Mouse (Mus musculus) midbrain, embryonic 14.5 days (tissue): Measurements from ENCODE around the gene Magi2. TPM values are rescaled to one million over a fixed set of nuclear protein-coding genes. Genes with fewer than 3 reads are reported as not detected.

ENCODE experiments used
- ATAC-seq: fragments of 200-750 bp; cut with Nextera tagmentation; 2 replicates; pipeline ENCODE4 v1.8.0; 2017; ENCODE audit warnings: moderate number of reproducible peaks, moderate library complexity; ENCODE audit not compliant: low FRiP score, low TSS enrichment
- DNase-seq: peaks from one replicate; pipeline ENCODE4 v3.0.0-alpha.2; 2015
- H3K27ac ChIP-seq: fragments of 300-500 bp; sonication (generic); replicated peaks from 2 replicates; pipeline ENCODE4 v1.5.1; 2014; ENCODE audit warnings: mild to moderate bottlenecking, low read depth, low read length, moderate library complexity
- H3K27me3 ChIP-seq: fragments of 300-500 bp; sonication (generic); 2 replicates; pipeline ENCODE4 v1.6.1; 2014; ENCODE audit warnings: low read length, control low read depth, mixed read lengths; ENCODE audit not compliant: control insufficient read depth, insufficient read depth
- H3K36me3 ChIP-seq: fragments of 300-500 bp; sonication (generic); 2 replicates; pipeline ENCODE4 v1.6.1; 2014; ENCODE audit warnings: low read length, control low read depth; ENCODE audit not compliant: control insufficient read depth, insufficient read depth
- H3K4me1 ChIP-seq: fragments of 300-500 bp; sonication (generic); 2 replicates; pipeline ENCODE4 v1.6.1; 2014; ENCODE audit warnings: mild to moderate bottlenecking, antibody characterized with exemption, low read length, control low read depth; ENCODE audit not compliant: control insufficient read depth, insufficient read depth
- H3K4me2 ChIP-seq: fragments of 300-500 bp; sonication (generic); 2 replicates; pipeline ENCODE4 v1.6.1; 2014; ENCODE audit warnings: mild to moderate bottlenecking, low read length, moderate library complexity
- H3K4me3 ChIP-seq: fragments of 300-500 bp; sonication (generic); replicated peaks from 2 replicates; pipeline ENCODE4 v1.5.1; 2014; ENCODE audit warnings: low read depth, low read length
- H3K9ac ChIP-seq: fragments of 300-500 bp; sonication (generic); replicated peaks from 2 replicates; pipeline ENCODE4 v1.6.1; 2014; ENCODE audit warnings: mild to moderate bottlenecking, low read length, moderate library complexity
- H3K9me3 ChIP-seq: fragments of 300-500 bp; sonication (generic); 2 replicates; pipeline ENCODE4 v1.6.1; 2016; ENCODE audit warnings: low read length, control low read depth, mixed read lengths; ENCODE audit not compliant: control insufficient read depth
- WGBS: fragments of 180-500 bp; shearing (Covaris S2); extraction: QIAGEN DNeasy Blood & Tissue Kit; methylation state at CpG from one replicate; pipeline ENCODE4 v1.1.7; 2014; 5-methylcytosine and 5-hydroxymethylcytosine counted together
- polyA plus RNA-seq: library from polyadenylated mRNA; unstranded; fragments of >200 nt; fragmentation: Nextera tagmentation; extraction: Ambion mirVana; gene quantifications from 2 replicates; pipeline ENCODE4 v1.2.1, GENCODE M21; 2014

The Magi2 gene
- polyA plus RNA-seq, 1 experiment from 2014 or later = 22.3 TPM

DNA sequence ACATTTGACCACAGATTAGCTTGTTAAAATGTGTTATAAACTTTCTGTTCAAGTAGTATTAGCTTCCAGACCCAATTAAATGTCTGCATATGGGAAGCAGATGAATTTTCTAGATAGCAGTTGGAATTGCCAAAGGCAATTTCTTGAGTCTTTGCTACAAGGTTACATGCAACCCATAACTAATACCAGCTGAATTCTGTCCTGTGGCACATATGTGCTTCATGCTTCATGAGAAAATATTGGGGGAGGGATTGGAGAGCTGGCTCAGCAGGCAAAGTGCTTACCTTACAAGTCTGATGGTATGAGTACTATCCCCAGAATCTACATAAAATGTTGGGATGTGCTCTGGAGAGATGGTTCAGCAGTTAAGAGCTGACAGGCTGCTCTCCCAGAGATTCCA is 499.4 kb downstream of the Magi2 start:
- ATAC-seq (no peak), DNase-seq (no peak)
- Histone ChIP-seq H3K4me2 (no peak overlapping the region), H3K27me3 (no peaks in the 10 kb centered on the region), H3K4me1 (no peaks in the 10 kb centered on the region), H3K9me3 (no peaks in the 10 kb centered on the region), H3K9ac (no peak overlapping the region), H3K27ac (no peak overlapping the region), H3K4me3 (no peak overlapping the region), H3K36me3 (no peaks in the 10 kb centered on the region)

DNA sequence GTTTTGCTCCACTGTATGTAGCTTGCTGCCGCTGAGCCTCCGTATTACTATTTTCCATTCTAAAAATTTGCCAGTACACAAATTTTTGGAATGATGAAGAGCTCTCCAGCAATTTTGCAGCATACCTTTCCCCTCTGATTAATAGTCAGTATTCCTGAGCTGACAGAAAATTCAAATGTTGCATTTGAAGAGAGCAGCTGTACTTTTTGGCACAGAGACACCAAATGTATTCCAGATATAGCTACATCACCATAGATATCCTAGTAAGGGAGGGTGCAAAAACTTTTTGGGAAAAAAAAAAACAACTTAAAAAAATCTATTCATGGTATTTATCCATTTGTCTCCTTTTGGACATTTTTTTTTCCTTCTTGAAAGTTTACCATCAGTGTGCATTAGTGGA is 518.5 kb downstream of the Magi2 start:
- DNase-seq = no peak
- H3K4me3 ChIP-seq = no peak overlapping the region
- H3K27ac ChIP-seq = no peak overlapping the region
- H3K4me1 ChIP-seq = peaks cover 14% of the 10 kb centered on the region; the same call in 1 of the 2 replicates
- H3K4me2 ChIP-seq = no peak overlapping the region
- H3K36me3 ChIP-seq = no peaks in the 10 kb centered on the region
- no peak overlapping the region for H3K9ac ChIP-seq
- no peaks in the 10 kb centered on the region for H3K27me3 ChIP-seq
- ATAC-seq = no peak
- H3K9me3 ChIP-seq = no peaks in the 10 kb centered on the region
- 89% methylated on average over 2 of the region's 2 CpGs for WGBS

DNA sequence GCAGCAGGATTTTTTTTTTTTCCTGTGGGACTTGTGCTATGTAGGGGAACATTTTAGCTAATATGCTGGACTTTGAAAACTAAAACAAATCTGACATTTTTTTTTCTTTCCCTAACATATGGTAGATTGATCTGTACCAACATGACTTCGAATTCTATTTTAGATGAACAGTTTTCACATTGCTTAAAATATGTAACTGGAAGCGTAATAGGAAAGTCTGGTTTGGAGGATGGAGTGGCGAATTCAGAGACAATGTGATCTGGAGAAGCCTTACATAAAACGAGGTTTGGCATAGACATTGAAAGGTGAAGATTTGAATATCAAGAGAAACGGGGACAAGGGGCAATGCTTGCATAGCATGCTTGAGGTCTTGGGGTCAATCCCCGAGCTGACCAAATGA is 519.1 kb downstream of the Magi2 start:
- DNase-seq (no peak), ATAC-seq (no peak)
- Histone ChIP-seq H3K9ac (no peak overlapping the region), H3K27ac (no peak overlapping the region), H3K9me3 (no peaks in the 10 kb centered on the region), H3K27me3 (no peaks in the 10 kb centered on the region), H3K36me3 (no peaks in the 10 kb centered on the region), H3K4me1 (peaks cover 14% of the 10 kb centered on the region; the same call in 1 of the 2 replicates), H3K4me2 (no peak overlapping the region), H3K4me3 (no peak overlapping the region)
- 39% methylated on average over 6 of the region's 6 CpGs for WGBS

DNA sequence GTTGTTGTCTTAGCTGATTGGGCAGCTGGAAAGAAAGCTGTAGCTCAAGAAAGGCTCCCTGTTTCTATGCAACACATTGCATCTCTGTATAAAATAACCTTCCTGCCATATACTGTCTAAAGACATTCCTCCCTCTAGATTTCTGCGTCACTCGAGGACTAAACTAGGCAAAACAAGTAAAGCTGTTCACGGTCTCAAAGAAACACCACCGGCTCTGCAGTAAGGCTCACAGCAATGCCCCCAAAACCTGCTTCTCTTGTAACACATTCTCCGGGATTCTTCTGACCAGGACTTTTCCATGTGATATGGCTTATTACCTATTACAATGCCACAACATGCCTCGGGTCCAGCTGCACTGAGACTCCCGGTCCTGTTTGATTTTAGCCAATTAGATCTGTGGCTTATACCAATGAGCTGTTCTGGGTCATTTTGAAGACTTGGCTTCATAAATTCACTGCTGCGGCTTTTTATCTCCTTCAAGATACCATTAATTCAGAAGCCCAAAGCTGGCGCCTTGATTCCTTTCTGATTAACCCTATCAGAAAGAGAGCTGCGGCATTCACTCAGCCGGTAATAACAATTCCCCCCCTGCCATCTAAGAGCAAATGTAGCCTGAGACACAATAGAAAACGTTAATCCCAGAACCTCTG is 520.2 kb downstream of the Magi2 start:
- Histone ChIP-seq H3K27ac (peak overlapping the region; percentile 43), H3K4me1 (peaks cover 14% of the 10 kb centered on the region; the same call in 1 of the 2 replicates), H3K36me3 (no peaks in the 10 kb centered on the region), H3K4me3 (peak overlapping the region; percentile 6), H3K9ac (peak overlapping the region; percentile 39), H3K27me3 (no peaks in the 10 kb centered on the region), H3K4me2 (peak overlapping the region; percentile 51), H3K9me3 (no peaks in the 10 kb centered on the region)
- DNase-seq = peak; percentile 61
- ATAC-seq = peak; percentile 62; the same call in 1 of the 2 replicates
- WGBS = 20% methylated on average over 12 of the region's 12 CpGs

DNA sequence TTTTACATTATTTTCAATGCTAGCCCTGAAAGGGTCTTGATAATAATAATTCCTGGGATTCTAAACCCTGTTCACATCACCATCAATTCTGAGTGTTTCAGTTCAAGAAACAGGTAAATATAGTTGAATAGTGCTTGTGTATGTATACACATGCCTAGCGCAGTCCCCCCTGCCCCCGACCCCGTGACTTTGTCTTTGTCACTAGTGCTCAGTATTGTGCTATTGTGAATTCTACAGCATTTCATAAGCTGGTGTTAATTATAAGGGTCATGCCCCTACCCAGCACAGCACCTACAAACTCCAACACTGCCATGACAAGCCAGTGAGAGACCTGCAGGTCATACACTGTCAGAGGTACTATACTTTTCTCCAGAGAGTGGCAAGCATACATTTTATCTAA is 520.8 kb downstream of the Magi2 start:
- Histone ChIP-seq H3K9me3 (no peaks in the 10 kb centered on the region), H3K4me1 (peaks cover 14% of the 10 kb centered on the region; the same call in 1 of the 2 replicates), H3K9ac (peak overlapping the region; percentile 39; the same call in 1 of the 2 replicates), H3K27me3 (no peaks in the 10 kb centered on the region), H3K36me3 (no peaks in the 10 kb centered on the region), H3K4me2 (peak overlapping the region; percentile 51), H3K27ac (no peak overlapping the region), H3K4me3 (no peak overlapping the region)
- DNase-seq (no peak), ATAC-seq (0 out of 2 replicates have a peak, but pooled peaks have one; percentile 44)
- WGBS = 54% methylated on average over 3 of the region's 3 CpGs

DNA sequence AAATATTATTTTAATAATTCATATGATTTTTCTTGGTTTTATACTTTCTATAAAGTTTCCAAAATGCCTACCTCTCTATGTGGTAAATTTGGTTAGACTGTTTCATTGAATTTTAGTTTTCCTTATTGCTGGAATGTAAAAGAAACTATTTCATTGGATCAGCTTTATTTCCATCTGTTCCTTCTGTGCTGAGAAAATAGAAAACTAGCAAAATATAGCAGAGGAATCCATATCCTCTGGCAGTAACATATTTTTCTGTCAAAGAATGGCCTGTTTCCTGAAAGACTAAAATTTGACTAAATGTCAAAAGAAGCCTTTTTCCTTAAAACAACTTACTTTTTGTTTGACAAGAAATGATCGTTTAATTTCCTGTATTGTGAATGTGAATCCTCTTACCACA is 552.4 kb downstream of the Magi2 start:
- Histone ChIP-seq H3K4me1 (no peaks in the 10 kb centered on the region), H3K9ac (no peak overlapping the region), H3K27me3 (no peaks in the 10 kb centered on the region), H3K36me3 (no peaks in the 10 kb centered on the region), H3K27ac (no peak overlapping the region), H3K9me3 (no peaks in the 10 kb centered on the region), H3K4me2 (no peak overlapping the region), H3K4me3 (no peak overlapping the region)
- ATAC-seq (no peak), DNase-seq (no peak)
- 94% methylated on average over 1 of the region's 1 CpGs for WGBS

DNA sequence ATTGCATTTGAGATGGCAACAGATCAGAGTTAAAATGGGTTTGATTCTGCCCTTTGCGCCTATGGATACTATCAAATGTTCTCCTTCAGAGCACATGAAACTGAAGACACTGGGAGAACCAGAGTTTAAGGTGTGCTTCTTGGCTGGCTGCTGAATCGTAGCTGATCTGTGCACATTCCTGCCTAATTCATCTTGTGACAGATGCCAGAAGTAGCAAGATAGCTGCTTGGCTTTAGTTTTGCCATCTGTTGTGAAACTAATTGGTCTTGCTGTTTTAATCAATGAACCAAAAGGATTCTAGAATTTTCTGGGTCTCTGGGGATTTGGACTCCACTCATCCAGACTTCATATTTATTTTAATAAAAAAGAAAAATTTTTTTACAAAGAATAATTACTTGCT is 553.2 kb downstream of the Magi2 start:
- DNase-seq (peak; percentile 24), ATAC-seq (no peak)
- no peak overlapping the region for H3K27ac ChIP-seq
- H3K4me3 ChIP-seq = no peak overlapping the region
- no peaks in the 10 kb centered on the region for H3K27me3 ChIP-seq
- H3K4me1 ChIP-seq = no peaks in the 10 kb centered on the region
- no peaks in the 10 kb centered on the region for H3K9me3 ChIP-seq
- 75% methylated on average over 2 of the region's 2 CpGs for WGBS
- no peaks in the 10 kb centered on the region for H3K36me3 ChIP-seq
- H3K9ac ChIP-seq = no peak overlapping the region
- no peak overlapping the region for H3K4me2 ChIP-seq

DNA sequence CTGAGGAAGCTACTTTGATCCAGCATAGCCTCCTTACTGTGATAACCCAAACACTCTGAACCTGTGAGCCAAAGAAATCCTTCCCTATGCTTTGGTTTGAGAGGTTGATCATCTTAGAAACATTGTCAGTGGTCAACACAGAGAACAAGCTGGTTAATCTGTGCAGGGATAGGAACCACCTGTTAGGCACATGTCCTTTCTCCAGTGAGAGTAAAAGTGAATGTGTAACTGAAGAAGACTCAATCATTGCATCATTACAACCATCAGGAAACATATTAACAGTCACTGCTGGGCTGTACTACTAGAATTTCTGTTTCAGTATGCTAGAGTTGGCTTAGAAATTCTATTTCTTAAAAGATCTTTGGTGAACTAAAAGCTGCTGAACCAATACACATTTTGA is 558.5 kb downstream of the Magi2 start:
- Histone ChIP-seq H3K4me3 (no peak overlapping the region), H3K27me3 (no peaks in the 10 kb centered on the region), H3K4me1 (peaks cover 5% of the 10 kb centered on the region; the same call in 1 of the 2 replicates), H3K9ac (no peak overlapping the region), H3K36me3 (no peaks in the 10 kb centered on the region), H3K9me3 (no peaks in the 10 kb centered on the region), H3K4me2 (no peak overlapping the region), H3K27ac (no peak overlapping the region)
- ATAC-seq = no peak
- no peak for DNase-seq

DNA sequence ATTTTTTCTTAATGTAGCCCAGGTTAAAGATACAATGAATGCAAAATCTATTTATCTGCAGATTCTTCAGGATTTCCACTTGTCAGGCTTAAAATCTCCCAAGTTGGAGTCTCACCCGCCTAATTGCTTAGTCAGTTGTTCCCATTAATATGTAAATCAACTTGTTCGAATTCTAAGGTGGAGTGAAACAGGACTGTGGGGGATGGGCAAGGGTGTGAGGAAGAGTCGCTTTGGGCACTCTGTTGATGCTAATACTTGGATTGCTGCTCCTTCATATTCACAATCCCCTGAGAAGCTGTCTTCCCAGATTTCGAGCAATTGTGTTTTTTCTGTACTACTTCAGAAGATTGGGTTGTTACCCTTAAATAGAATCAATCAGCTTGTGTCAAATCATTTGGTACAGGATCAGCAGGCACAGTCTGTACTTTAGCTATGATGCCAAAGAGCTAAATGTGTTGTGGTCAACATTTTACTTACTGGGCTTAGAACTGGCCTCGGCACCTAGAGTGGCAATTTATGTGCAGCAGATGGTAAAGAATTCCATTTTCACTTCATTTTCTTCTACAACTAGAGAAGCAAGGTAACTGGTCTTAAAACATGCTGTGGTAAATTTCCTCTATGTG is 560.8 kb downstream of the Magi2 start:
- no peaks in the 10 kb centered on the region for H3K36me3 ChIP-seq
- H3K27ac ChIP-seq = no peak overlapping the region
- peaks cover 5% of the 10 kb centered on the region; the same call in 1 of the 2 replicates for H3K4me1 ChIP-seq
- no peak; the same call in 1 of the 2 replicates for ATAC-seq
- H3K4me2 ChIP-seq = no peak overlapping the region
- DNase-seq = peak; percentile 60
- H3K4me3 ChIP-seq = no peak overlapping the region
- H3K27me3 ChIP-seq = no peaks in the 10 kb centered on the region
- 19% methylated on average over 5 of the region's 5 CpGs for WGBS
- H3K9ac ChIP-seq = no peak overlapping the region
- H3K9me3 ChIP-seq = peaks cover 8% of the 10 kb centered on the region; the same call in 1 of the 2 replicates
